Mouse (Mus musculus): ENCODE results near the gene Tcf15.

GRCm38 (mm10) chr2:152111920-152112319 lies 31.4 kb upstream of the Tcf15 start:
- no peak for TF ChIP-seq GATA1 (IDR thresholded peaks at IDR 0.05; ENCODE audit: low read length)
- no peak for TF ChIP-seq TAL1 (IDR thresholded peaks at IDR 0.05; ENCODE audit: low read length)
